Mouse (Mus musculus) olfactory bulb, adult 2 months (tissue): Measurements from ENCODE around the gene Tmem238l.

Experiments
- CTCF ChIP-seq: fragments of 200-500 bp; IDR thresholded peaks from 2 replicates; pipeline ENCODE4 v1.5.1; 2012; ENCODE audit warnings: low read depth, mild to moderate bottlenecking, low read length, moderate library complexity; ENCODE audit not compliant: insufficient read depth
- POLR2A ChIP-seq: fragments of 200-500 bp; IDR thresholded peaks from 2 replicates; pipeline ENCODE4 v1.6.1; 2012; ENCODE audit warnings: mild to moderate bottlenecking, low read depth, low read length, moderate library complexity; ENCODE audit not compliant: insufficient read depth

DNA sequence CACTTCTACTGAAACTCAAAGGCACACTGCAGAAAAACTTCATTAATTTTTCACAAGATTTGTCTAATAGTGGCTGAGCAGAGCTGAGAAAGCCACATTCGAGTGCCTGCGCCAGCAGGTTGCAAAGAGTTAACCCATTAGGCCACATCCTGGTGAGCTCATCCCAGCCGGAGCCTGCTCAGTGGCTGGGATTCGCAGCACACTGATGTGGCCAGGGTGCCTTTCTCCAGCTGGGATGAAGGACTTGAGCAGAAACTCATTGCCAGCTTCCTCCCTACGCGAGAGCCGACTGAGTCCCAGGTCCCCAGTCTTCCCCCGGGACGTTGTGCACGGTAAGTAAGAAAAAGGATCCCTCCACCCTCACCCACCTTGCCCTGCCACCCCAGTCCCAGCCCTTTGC is 44.6 kb upstream of the Tmem238l start, which contains the start of gene Pirt:
- TF ChIP-seq CTCF (no peak), POLR2A (no peak)
